Mouse (Mus musculus) ES-E14 (cell line): ENCODE data around the gene Ppp5c. TPM values are rescaled to one million over a fixed set of nuclear protein-coding genes. Genes with fewer than 3 reads are reported as not detected.

Source experiments
- DNase-seq: peaks from one replicate; pipeline ENCODE4 v3.0.0-alpha.2; 2013; ENCODE audit warnings: low read depth, low spot score
- H3K27ac ChIP-seq: 2 replicates; pipeline ENCODE4 v1.5.1; 2012; ENCODE audit warnings: low read depth, mild to moderate bottlenecking, low read length, moderate library complexity, mixed read lengths; ENCODE audit not compliant: poor library complexity, insufficient read depth, severe bottlenecking
- H3K36me3 ChIP-seq: 2 replicates; pipeline ENCODE4 v1.6.1; 2012; ENCODE audit warnings: mild to moderate bottlenecking, low read length, moderate library complexity, mixed read lengths; ENCODE audit not compliant: control insufficient read depth, poor library complexity, insufficient read depth, severe bottlenecking
- H3K4me1 ChIP-seq, 2 experiments: fragments of 150-350 bp in 1 of 2; sonication (generic) in 1 of 2; 2 replicates each; pipeline ENCODE4 v1.6.1; 2012; ENCODE audit warnings: low read length in 2 of 2, mild to moderate bottlenecking in 1 of 2, mixed read lengths in 1 of 2; ENCODE audit not compliant: control insufficient read depth in 2 of 2, insufficient read depth in 2 of 2, poor library complexity in 1 of 2
- H3K4me3 ChIP-seq, 2 experiments: fragments of 150-350 bp in 1 of 2; sonication (generic) in 1 of 2; 2 replicates each; pipeline ENCODE4 v1.5.1; 2012; ENCODE audit warnings: low read length in 2 of 2, low read depth in 1 of 2, mild to moderate bottlenecking in 1 of 2, mixed read lengths in 1 of 2; ENCODE audit not compliant: insufficient read depth in 1 of 2, poor library complexity in 1 of 2, severe bottlenecking in 1 of 2
- H3K9ac ChIP-seq: 2 replicates; pipeline ENCODE4 v1.6.1; 2012; ENCODE audit warnings: low read depth, mild to moderate bottlenecking, low read length, mixed read lengths; ENCODE audit not compliant: poor library complexity, insufficient read depth, severe bottlenecking
- H3K9me3 ChIP-seq: fragments of 150-350 bp; sonication (generic); 2 replicates; pipeline ENCODE4 v1.6.1; 2012; ENCODE audit warnings: low read depth, mild to moderate bottlenecking, low read length; ENCODE audit not compliant: control insufficient read depth, insufficient read depth
- CHD2 ChIP-seq: IDR thresholded peaks from 2 replicates; pipeline ENCODE4 v1.6.1; 2014; ENCODE audit warnings: mild to moderate bottlenecking, low read depth, low read length, inconsistent platforms
- HCFC1 ChIP-seq: IDR thresholded peaks from 2 replicates; pipeline ENCODE4 v1.6.1; 2012; ENCODE audit warnings: low read length, inconsistent platforms, borderline replicate concordance; ENCODE audit not compliant: insufficient read depth
- MAFK ChIP-seq: IDR thresholded peaks from 2 replicates; pipeline ENCODE4 v1.6.1; 2014; ENCODE audit warnings: mild to moderate bottlenecking, low read depth, low read length, inconsistent platforms; ENCODE audit not compliant: insufficient read depth
- ZC3H11A ChIP-seq: IDR thresholded peaks from 2 replicates; pipeline ENCODE4 v1.6.1; 2012; ENCODE audit warnings: low read depth, mild to moderate bottlenecking, inconsistent platforms, low read length, borderline replicate concordance
- ZNF384 ChIP-seq: IDR thresholded peaks from 2 replicates; pipeline ENCODE4 v1.6.1; 2012; ENCODE audit warnings: low read depth, low read length, inconsistent platforms
- in situ Hi-C, 2 experiments: fragments of 600-800 bp; cut with MboI; formaldehyde crosslinking; loops; one replicate each; pipeline ENCODE4 v1.15.1; 2025; ENCODE audit warnings: low sequenced_read_pairs in 2 of 2, inconsistent platforms in 1 of 2; ENCODE audit not compliant: unreplicated experiment in 2 of 2
- total RNA-seq: library from RNA; depleted of rRNA; stranded (reverse); fragments of 300-350 nt; gene quantifications from 2 replicates; pipeline ENCODE4 v1.2.3, GENCODE M21; 2012; rRNA removed

The Ppp5c gene
- total RNA-seq, 1 experiment, result 112 TPM

DNA sequence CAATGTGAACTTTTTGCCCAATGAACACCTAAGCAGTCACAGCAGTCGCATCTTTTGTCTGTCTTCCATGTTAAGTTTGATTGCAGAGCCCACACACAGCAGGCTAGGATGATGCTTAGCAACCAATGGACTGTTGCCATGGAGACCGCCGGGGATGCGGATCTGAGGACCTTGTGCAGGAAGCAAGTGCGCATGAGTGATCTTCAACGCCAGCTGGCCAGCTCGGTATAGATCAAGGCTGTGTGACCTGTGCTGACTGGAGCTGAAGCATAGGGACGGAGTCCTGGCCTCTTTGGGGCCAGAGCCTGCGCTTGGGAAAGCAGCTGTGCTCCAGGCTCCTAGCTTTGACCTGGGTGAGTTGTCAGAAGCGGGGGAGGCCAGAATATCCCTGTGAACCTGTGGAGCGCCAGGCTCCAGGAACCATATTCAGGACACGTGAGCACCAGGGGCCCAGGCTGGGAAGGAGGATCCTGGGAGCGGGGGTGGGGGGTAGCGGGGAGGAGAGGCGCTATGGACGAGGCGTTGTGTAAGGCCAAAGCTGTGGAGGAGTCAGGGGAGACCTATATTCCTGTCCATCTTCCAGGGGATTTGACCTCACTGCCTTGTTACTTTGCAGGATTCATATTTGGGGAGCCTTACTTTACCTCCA, 68.1 kb downstream of the Ppp5c start, which contains the start of gene Pnmal1:
Gene Pnmal1 (plus strand): TSS at position 141 of the 649 bp plus-strand sequence.
- Histone ChIP-seq H3K9me3 (no peaks in the 10 kb centered on the region), H3K4me3 (no peak within 1 kb of the TSS), H3K27ac (no peak within 1 kb of the TSS), H3K9ac (no peak within 1 kb of the TSS), H3K4me1 (peaks cover 0 to 3% of the 10 kb centered on the region in 2 experiments; a peak in 1 of 4 replicates), H3K36me3 (no peaks in the 10 kb centered on the region)
- in situ Hi-C loops, result no loop called here
- TF ChIP-seq HCFC1 (no peak), CHD2 (no peak), ZC3H11A (no peak), ZNF384 (no peak), MAFK (no peak)
- no peak for DNase-seq

DNA sequence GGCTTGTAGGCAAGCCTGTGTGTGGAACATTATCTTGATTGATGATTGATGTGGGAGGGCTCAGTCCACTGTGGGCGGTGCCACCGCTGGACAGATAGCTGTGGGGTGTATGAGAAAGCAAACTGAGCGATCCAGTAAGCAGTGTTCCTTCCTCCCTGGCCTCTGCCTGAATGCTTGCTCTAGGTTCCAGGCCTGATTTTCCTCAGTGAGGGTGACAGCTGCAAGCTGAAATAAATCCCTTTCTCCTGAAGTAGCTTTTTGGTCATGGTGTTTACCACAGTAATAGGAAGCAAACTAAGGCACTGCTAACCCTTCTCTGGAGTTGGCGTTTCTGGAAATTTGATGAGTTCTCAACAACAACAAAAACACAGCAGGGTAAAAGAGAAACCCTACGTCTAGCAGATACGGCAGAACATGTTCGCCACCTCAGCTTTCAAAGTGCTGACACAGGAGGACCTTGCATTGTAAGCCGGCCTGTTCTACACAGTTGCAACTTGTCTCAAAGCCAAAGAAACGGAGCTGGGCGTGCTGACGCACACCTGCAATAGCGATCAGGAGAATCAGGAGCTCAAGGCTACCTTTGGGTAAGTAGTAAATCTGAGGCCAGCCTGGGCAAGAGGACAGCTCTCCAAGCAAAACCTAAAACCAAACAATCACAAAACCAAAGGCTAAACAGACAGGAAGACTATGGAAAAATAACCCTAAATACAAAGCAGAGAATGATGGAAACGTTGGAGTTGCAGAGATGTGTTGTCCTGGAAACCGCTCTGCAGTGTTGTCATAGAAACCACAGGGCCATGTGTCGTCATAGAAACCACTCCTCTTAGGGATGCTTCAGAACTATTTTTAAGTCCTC, 71.1 kb downstream of the Ppp5c start:
- Histone ChIP-seq H3K9me3 (no peaks in the 10 kb centered on the region), H3K27ac (no peak overlapping the region), H3K36me3 (no peaks in the 10 kb centered on the region), H3K4me1 (peaks cover 0 to 3% of the 10 kb centered on the region in 2 experiments; a peak in 1 of 4 replicates), H3K9ac (no peak overlapping the region), H3K4me3 (no peak overlapping the region)
- TF ChIP-seq CHD2, result no peak
- TF ChIP-seq HCFC1, result no peak
- TF ChIP-seq ZC3H11A, result no peak
- TF ChIP-seq MAFK, result no peak
- no peak for TF ChIP-seq ZNF384
- in situ Hi-C loops, result no loop called here
- DNase-seq, result no peak

DNA sequence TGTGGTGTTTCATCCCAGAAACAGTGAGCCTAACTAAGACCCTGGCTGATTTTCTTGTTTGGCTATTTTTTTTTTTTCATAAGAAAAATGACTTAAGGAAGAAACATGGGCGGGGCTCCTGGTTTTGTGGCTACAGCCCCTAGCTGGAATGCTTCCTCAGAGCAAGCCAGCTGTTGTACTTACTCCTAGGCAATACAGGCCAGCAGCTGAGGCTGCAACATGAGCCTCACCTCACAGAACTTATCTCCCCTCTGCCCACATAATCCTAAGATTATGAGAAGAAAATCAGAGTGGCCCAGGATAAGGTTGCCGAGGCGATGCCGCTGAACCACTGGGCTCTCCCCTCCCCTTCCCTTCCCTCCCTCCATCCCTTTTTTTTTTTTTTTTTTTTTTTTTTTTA, 72.0 kb downstream of the Ppp5c start:
- no peak for DNase-seq
- Histone ChIP-seq H3K36me3 (no peaks in the 10 kb centered on the region), H3K9ac (no peak overlapping the region), H3K4me1 (peaks cover 0 to 3% of the 10 kb centered on the region in 2 experiments; a peak in 1 of 4 replicates), H3K27ac (no peak overlapping the region), H3K9me3 (no peaks in the 10 kb centered on the region), H3K4me3 (no peak overlapping the region)
- in situ Hi-C loops, result no loop called here
- no peak for TF ChIP-seq CHD2
- TF ChIP-seq MAFK, result no peak
- no peak for TF ChIP-seq HCFC1
- TF ChIP-seq ZNF384, result no peak
- TF ChIP-seq ZC3H11A, result no peak

Other genes starting within 250 kb of the Ppp5c start
- gene Slc1a5, start 246.6 kb downstream of the Ppp5c start, total RNA-seq, result 72.0 and 156 TPM in 2 replicates
- 76.0 and 105 TPM in 2 replicates for gene Strn4, start 212.0 kb downstream of the Ppp5c start, total RNA-seq
- 12.8 and 18.5 TPM in 2 replicates for gene Fkrp, start 211.2 kb downstream of the Ppp5c start, total RNA-seq
- 5.7 and 6.9 TPM in 2 replicates for gene Prkd2, start 185.0 kb downstream of the Ppp5c start, total RNA-seq
- 4.5 and 7.0 TPM in 2 replicates for gene Dact3, start 152.6 kb downstream of the Ppp5c start, total RNA-seq
- gene Gng8, start 136.1 kb downstream of the Ppp5c start, total RNA-seq, result 0.79 and 1.0 TPM in 2 replicates
- gene Ptgir, start 121.4 kb downstream of the Ppp5c start, total RNA-seq, result 0.09 and 0.26 TPM in 2 replicates
- gene Calm3, start 103.8 kb downstream of the Ppp5c start, total RNA-seq, result 163 and 198 TPM in 2 replicates
- 0.71 and 0.85 TPM in 2 replicates for gene Pnmal2, start 83.2 kb downstream of the Ppp5c start, total RNA-seq
- gene Pnmal1, start 68.2 kb downstream of the Ppp5c start, total RNA-seq, result 0.26 and 0.45 TPM in 2 replicates
- 0.13 and 0.21 TPM in 2 replicates for gene Gm42372, start 44.8 kb downstream of the Ppp5c start, total RNA-seq
- gene Ccdc8, start 35.2 kb downstream of the Ppp5c start, total RNA-seq, result 2.8 and 4.1 TPM in 2 replicates
- 2.3 and 4.9 TPM in 2 replicates for gene Hif3a, start 34.5 kb upstream of the Ppp5c start, total RNA-seq
- gene Psg16, start 46.1 kb upstream of the Ppp5c start, total RNA-seq, result 0.26 and 0.31 TPM in 2 replicates
- not detected in 2 replicates for gene Ceacam3, start 122.4 kb upstream of the Ppp5c start, total RNA-seq
- gene Psg29, start 175.6 kb upstream of the Ppp5c start, total RNA-seq, result 0.09 TPM in 1 of 2 replicates, not detected in the other